Mouse (Mus musculus) heart, embryonic 14.5 days (tissue): ENCODE results near the gene Fn3k. TPM values are rescaled to one million over a fixed set of nuclear protein-coding genes. Genes with fewer than 3 reads are reported as not detected.

Experiments used
- ATAC-seq: fragments of 200-750 bp; cut with Nextera tagmentation; 2 replicates; pipeline ENCODE4 v1.8.0; 2017; ENCODE audit warnings: low read depth, moderate TSS enrichment; ENCODE audit not compliant: insufficient number of reproducible peaks, insufficient read depth, low FRiP score
- H3K27ac ChIP-seq, 2 experiments: fragments of 200-500 bp in 1 of 2; fragments of 300-500 bp in 1 of 2; sonication (generic) in 1 of 2; replicated peaks in 1 of 2; 2 replicates each; pipeline ENCODE4 v1.5.1; 2012 to 2014; ENCODE audit warnings: low read depth in 2 of 2, low read length in 2 of 2, control low read depth in 1 of 2, mild to moderate bottlenecking in 1 of 2, mixed read lengths in 1 of 2; ENCODE audit not compliant: control insufficient read depth in 1 of 2, insufficient read depth in 1 of 2
- H3K27me3 ChIP-seq: fragments of 300-500 bp; sonication (generic); 2 replicates; pipeline ENCODE4 v1.6.1; 2014; ENCODE audit warnings: mild to moderate bottlenecking, low read length, control low read depth; ENCODE audit not compliant: control insufficient read depth, insufficient read depth
- H3K36me3 ChIP-seq: fragments of 300-500 bp; sonication (generic); 2 replicates; pipeline ENCODE4 v1.6.1; 2014; ENCODE audit warnings: mild to moderate bottlenecking, control low read depth, low read length, mixed read lengths; ENCODE audit not compliant: control insufficient read depth, insufficient read depth
- H3K4me1 ChIP-seq, 2 experiments: fragments of 200-500 bp in 1 of 2; fragments of 300-500 bp in 1 of 2; sonication (generic) in 1 of 2; 2 replicates each; pipeline ENCODE4 v1.6.1; 2012 to 2014; ENCODE audit warnings: low read length in 2 of 2, control low read depth in 1 of 2, mixed read lengths in 1 of 2; ENCODE audit not compliant: control insufficient read depth in 2 of 2, insufficient read depth in 2 of 2
- H3K4me2 ChIP-seq: fragments of 300-500 bp; sonication (generic); 2 replicates; pipeline ENCODE4 v1.6.1; 2014; ENCODE audit warnings: mild to moderate bottlenecking, low read length
- H3K4me3 ChIP-seq, 2 experiments: fragments of 200-500 bp in 1 of 2; fragments of 300-500 bp in 1 of 2; sonication (generic) in 1 of 2; 2 replicates each; pipeline ENCODE4 v1.5.1; 2012 to 2014; ENCODE audit warnings: low read length in 2 of 2, mild to moderate bottlenecking in 2 of 2, control low read depth in 1 of 2, low read depth in 1 of 2, moderate library complexity in 1 of 2; ENCODE audit not compliant: control insufficient read depth in 1 of 2, insufficient read depth in 1 of 2
- H3K9ac ChIP-seq: fragments of 300-500 bp; sonication (generic); 2 replicates; pipeline ENCODE4 v1.6.1; 2014; ENCODE audit warnings: mild to moderate bottlenecking, low read length
- H3K9me3 ChIP-seq: fragments of 300-500 bp; sonication (generic); 2 replicates; pipeline ENCODE4 v1.6.1; 2016; ENCODE audit warnings: low read length, control low read depth; ENCODE audit not compliant: control insufficient read depth
- WGBS: fragments of 180-500 bp; shearing (Covaris S2); extraction: QIAGEN DNeasy Blood & Tissue Kit; methylation state at CpG from one replicate; pipeline ENCODE4 v1.1.7; 2014; 5-methylcytosine and 5-hydroxymethylcytosine counted together
- polyA plus RNA-seq: library from polyadenylated mRNA; unstranded; fragments of >200 nt; fragmentation: Nextera tagmentation; extraction: Ambion mirVana; gene quantifications from 2 replicates; pipeline ENCODE4 v1.2.1, GENCODE M21; 2014

Fn3k gene
- polyA plus RNA-seq, 1 experiment from 2014 or later: 14.8 TPM

GRCm38 (mm10) chr11:121433397-121433796 lies 1.3 kb upstream of the Fn3k start:
- ATAC-seq: no peak
- Histone ChIP-seq H3K4me3 (no peak overlapping the region), H3K27me3 (no peaks in the 10 kb centered on the region), H3K27ac (peak overlapping the region; percentile 81 to 85), H3K4me1 (peaks cover 19% of the 10 kb centered on the region in 2 experiments), H3K4me2 (peak overlapping the region; percentile 84; the same call in 1 of the 2 replicates), H3K36me3 (peaks cover 27% of the 10 kb centered on the region), H3K9ac (no peak overlapping the region), H3K9me3 (no peaks in the 10 kb centered on the region)
- WGBS: 26% methylated on average over 4 of the region's 4 CpGs

GRCm38 (mm10) chr11:121437236-121437635 lies 2.5 kb downstream of the Fn3k start:
- no peak overlapping the region for H3K27ac ChIP-seq
- H3K4me3 ChIP-seq: no peak overlapping the region
- H3K9me3 ChIP-seq: no peaks in the 10 kb centered on the region
- WGBS: 71% methylated on average over 5 of the region's 5 CpGs
- no peaks in the 10 kb centered on the region for H3K27me3 ChIP-seq
- no peak overlapping the region for H3K4me2 ChIP-seq
- H3K9ac ChIP-seq: no peak overlapping the region
- H3K36me3 ChIP-seq: no peaks in the 10 kb centered on the region
- peaks cover 19% of the 10 kb centered on the region in 2 experiments for H3K4me1 ChIP-seq
- ATAC-seq: no peak

GRCm38 (mm10) chr11:121439686-121440292 lies 5.1 kb downstream of the Fn3k start:
- Histone ChIP-seq H3K36me3 (no peaks in the 10 kb centered on the region), H3K4me3 (no peak overlapping the region)
- 76% methylated on average over 5 of the region's 5 CpGs for WGBS

GRCm38 (mm10) chr11:121441653-121442052 lies 6.9 kb downstream of the Fn3k start:
- Histone ChIP-seq H3K4me2 (no peak overlapping the region), H3K4me1 (no peaks in the 10 kb centered on the region), H3K9ac (no peak overlapping the region), H3K27ac (no peak overlapping the region), H3K9me3 (no peaks in the 10 kb centered on the region), H3K27me3 (no peaks in the 10 kb centered on the region; the same call in 1 of the 2 replicates), H3K4me3 (no peak overlapping the region), H3K36me3 (no peaks in the 10 kb centered on the region)
- 87% methylated on average over 4 of the region's 4 CpGs for WGBS
- ATAC-seq: no peak

More at GRCm38 (mm10) chr11:121439686-121440292, 5.1 kb downstream of the Fn3k start:
- H3K27me3 ChIP-seq: no peaks in the 10 kb centered on the region; the same call in 1 of the 2 replicates
- peaks cover 0 to 3% of the 10 kb centered on the region in 2 experiments; a peak in 2 of 4 replicates for H3K4me1 ChIP-seq
- no peak for ATAC-seq
- H3K27ac ChIP-seq: no peak overlapping the region
- H3K4me2 ChIP-seq: no peak overlapping the region
- no peak overlapping the region for H3K9ac ChIP-seq
- no peaks in the 10 kb centered on the region for H3K9me3 ChIP-seq

GRCm38 (mm10) chr11:121442076-121442475 lies 7.4 kb downstream of the Fn3k start:
- H3K4me2 ChIP-seq: no peak overlapping the region
- H3K27ac ChIP-seq: no peak overlapping the region
- no peak for ATAC-seq
- H3K9me3 ChIP-seq: no peaks in the 10 kb centered on the region
- WGBS: 59% methylated on average over 2 of the region's 2 CpGs
- H3K36me3 ChIP-seq: no peaks in the 10 kb centered on the region
- H3K9ac ChIP-seq: no peak overlapping the region
- H3K27me3 ChIP-seq: no peaks in the 10 kb centered on the region; the same call in 1 of the 2 replicates
- no peak overlapping the region for H3K4me3 ChIP-seq
- H3K4me1 ChIP-seq: no peaks in the 10 kb centered on the region

- Histone ChIP-seq H3K4me2 (peak overlapping the region; percentile 77), H3K36me3 (peaks cover 6% of the 10 kb centered on the region), H3K27ac (no peak overlapping the region), H3K9me3 (no peaks in the 10 kb centered on the region), H3K4me1 (peaks cover 2 to 7% of the 10 kb centered on the region in 2 experiments; a peak in 2 of 4 replicates), H3K27me3 (no peaks in the 10 kb centered on the region), H3K9ac (peak overlapping the region; percentile 45), H3K4me3 (peak overlapping the region; percentile 75 to 78)
- 24% methylated on average over 9 of the region's 9 CpGs for WGBS
- ATAC-seq: no peak
These were observed 16.6 kb downstream of the Fn3k start for GRCm38 (mm10) chr11:121451216-121451726.

GRCm38 (mm10) chr11:121451753-121452635 lies 17.3 kb downstream of the Fn3k start, which contains the start of gene Tbcd:
TSS of gene Tbcd (plus strand) at chr11:121451949.
- peaks cover 6% of the 10 kb centered on the region for H3K36me3 ChIP-seq
- H3K9me3 ChIP-seq: no peaks in the 10 kb centered on the region
- WGBS: under 1% methylated on average over 58 of the region's 58 CpGs
- peaks cover 2 to 7% of the 10 kb centered on the region in 2 experiments; a peak in 2 of 4 replicates for H3K4me1 ChIP-seq
- peak; percentile 90 for ATAC-seq
- H3K4me2 ChIP-seq: peak within 1 kb of the TSS; percentile 77
- H3K27me3 ChIP-seq: no peaks in the 10 kb centered on the region
- peak within 1 kb of the TSS; percentile 75 to 78 for H3K4me3 ChIP-seq
- peak within 1 kb of the TSS; percentile 74 for H3K9ac ChIP-seq
- peak within 1 kb of the TSS; percentile 26 to 43; a peak in 3 of 4 replicates for H3K27ac ChIP-seq
